Mouse (Mus musculus): ENCODE results near the gene Rrp1.
A peak's percentile ranks its signal among the peaks of the same experiment; 100 is the strongest.
"Not testable (repeated sequence)": the region's sequence is repeated elsewhere in the genome, so short reads cannot be mapped to it uniquely, and the experiment has no call there.

Gene Rrp1

DNA sequence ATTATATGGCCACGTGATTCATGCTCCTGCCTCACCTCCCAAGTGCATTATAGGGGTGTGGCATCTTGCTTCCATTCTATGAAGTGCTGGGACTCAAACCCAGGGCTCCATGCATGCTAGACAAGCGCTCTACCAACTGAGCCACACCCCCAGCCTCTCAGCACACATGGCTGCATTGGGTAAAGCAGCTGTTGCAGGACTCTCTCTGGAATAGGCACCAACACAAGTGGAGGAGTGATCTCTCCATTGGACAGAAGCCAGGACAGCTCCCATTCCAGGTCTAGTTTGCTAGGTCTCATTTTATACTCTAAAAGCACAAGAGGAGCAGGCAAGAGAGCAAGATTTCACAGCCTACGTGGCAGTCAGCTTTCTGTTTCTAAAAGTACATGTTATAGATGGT is 29.3 kb downstream of the Rrp1 start:
- DNase-seq (ENCODE audit: low spot score): no peak

GRCm38 (mm10) chr10:78378516-78378915 is 34.3 kb downstream of the Rrp1 start:
- DNase-seq (ENCODE audit: low spot score): no peak

GRCm38 (mm10) chr10:78372681-78373668 is 39.9 kb downstream of the Rrp1 start:
- no peak for DNase-seq (ENCODE audit: low spot score)

DNA sequence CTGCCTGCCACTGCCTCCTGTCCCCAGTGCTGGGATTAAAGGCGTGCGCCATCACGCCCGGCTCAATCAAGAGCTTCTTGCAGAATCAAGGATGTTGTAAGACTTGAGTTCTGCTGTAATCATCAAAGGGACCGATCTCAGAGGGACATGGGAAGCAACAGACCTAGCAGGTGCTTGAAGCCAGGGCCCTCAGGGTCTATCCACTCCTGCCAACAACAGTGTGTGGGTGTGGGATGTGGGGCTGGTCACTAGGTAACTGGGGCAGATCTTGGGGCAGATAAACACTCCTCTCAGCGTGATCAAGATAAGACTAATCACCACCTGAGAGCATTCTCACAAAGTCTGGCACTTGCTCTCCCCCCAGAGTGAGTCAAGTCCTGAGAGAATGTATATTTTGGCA is 41.1 kb downstream of the Rrp1 start:
- no peak for DNase-seq (ENCODE audit: low spot score)

- DNase-seq (ENCODE audit: low spot score): no peak
These were observed 45.3 kb downstream of the Rrp1 start for GRCm38 (mm10) chr10:78367586-78367985.

GRCm38 (mm10) chr10:78366851-78367312 is 46.0 kb downstream of the Rrp1 start:
- no peak for DNase-seq (ENCODE audit: low spot score)

DNA sequence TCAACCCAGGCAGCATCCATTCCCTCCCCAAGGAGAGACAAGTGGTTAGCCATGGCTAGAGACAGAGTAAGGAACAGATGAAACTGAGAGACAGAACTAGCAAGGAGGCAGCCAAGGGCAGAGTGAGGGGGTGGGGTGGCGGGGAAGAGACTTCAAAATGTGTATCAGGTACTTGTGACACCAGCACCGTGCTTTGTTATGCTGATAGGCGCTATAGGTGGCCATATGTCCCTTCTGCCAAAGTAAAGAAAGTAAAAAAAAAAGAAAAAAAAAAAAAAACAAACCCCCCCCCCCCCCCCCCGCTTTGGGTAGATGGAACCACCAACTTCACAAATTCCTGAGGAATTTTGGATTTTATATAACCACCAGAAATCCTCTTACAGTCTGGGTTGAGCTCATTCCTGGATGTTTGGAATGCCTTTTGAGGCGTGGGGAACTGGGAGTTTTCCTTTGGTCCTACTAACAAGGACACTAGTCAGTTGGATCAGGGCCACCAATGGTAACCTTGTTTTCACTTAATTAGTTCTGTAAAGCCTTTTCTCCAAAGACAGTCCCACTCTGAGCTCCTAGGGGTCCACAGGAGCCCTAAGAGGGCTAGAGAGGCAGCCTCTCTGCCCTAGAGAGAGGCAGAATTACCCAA is 46.5 kb downstream of the Rrp1 start:
- DNase-seq (ENCODE audit: low spot score): no peak

GRCm38 (mm10) chr10:78365555-78365954 is 47.3 kb downstream of the Rrp1 start:
- no peak for DNase-seq (ENCODE audit: low spot score)

DNA sequence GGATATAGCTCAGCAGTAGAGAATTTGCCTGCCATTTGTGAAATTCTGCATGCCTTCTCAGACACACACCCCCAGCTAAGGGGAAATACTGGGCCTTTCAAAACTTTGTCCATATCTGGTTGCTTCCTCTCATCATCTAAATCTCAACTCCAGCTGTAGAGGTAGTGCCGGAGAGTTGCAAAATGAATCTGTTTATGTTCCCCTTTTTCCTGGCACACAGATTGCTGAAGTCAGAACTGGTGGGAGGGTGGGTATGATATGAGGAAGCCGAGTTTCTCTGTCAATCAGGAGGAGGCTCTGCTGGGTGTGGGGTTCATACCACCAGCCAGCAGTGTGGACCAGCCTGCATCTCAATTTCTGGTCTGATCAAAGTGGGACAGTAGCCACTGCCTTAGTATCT is 48.7 kb downstream of the Rrp1 start:
- DNase-seq (ENCODE audit: low spot score): no peak

GRCm38 (mm10) chr10:78363366-78363765 is 49.5 kb downstream of the Rrp1 start:
- no peak for DNase-seq (ENCODE audit: low spot score)

GRCm38 (mm10) chr10:78361951-78362350 is 50.9 kb downstream of the Rrp1 start:
- DNase-seq (ENCODE audit: low spot score): no peak

GRCm38 (mm10) chr10:78360290-78360711 is 52.5 kb downstream of the Rrp1 start:
- no peak for DNase-seq (ENCODE audit: low spot score)

DNA sequence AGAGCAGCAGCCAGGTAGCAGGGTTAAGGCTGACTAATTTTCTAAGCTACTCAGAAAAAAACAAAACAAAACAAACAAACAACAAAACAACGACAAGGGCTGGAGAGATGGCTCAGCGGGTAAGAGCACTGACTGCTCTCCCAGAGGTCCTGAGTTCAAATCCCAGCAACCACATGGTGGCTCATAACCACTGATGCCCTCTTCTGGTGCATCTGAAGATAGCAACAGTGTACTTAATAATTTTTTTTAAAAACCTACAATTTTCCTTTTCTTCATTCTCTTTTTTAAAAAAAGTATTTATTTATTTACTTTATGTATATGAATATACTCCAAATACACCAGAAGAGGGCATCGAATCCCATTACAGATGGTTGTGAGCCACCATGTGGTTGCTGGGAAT is 53.8 kb downstream of the Rrp1 start:
- DNase-seq (ENCODE audit: low spot score): not testable (repeated sequence)

DNA sequence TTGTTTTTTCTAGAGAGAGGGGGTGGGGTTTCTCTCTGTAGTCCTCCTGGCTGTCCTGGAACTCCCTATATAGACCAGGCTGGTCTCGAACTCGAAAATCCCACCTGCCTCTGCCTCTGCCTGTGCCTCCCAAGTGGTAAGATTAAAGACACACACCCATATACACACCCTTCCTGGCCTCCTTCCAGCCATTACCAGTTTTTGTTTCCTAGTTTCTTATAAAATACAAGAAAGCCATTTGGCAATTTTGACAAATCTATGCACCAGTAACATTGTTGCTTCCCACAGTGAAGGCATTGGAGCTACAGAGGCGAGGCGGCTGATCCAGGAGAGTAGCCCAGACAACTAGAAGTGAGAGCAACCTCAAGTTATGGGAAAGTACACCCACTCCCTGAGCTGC is 54.6 kb downstream of the Rrp1 start:
- DNase-seq (ENCODE audit: low spot score): no peak

DNA sequence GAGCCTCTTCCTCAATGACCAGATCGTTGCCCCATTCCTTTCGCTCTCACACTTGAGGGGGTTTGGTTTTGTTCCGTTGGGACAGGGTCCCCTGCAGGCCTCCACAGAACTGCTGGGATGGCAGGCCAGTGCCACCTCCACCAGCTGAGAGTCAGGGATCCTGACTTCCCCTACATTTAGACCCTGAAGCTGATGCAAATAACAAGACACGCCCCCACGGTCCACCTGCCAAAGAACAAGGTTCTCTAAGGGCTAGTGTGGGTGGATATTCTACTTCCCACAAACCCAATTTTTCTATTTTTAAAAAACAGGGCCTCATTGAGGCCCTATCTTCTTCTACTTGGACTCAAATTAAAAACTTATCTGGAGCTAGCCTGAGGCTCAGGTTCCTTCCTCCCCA is 55.1 kb downstream of the Rrp1 start:
- DNase-seq (ENCODE audit: low spot score): no peak

DNA sequence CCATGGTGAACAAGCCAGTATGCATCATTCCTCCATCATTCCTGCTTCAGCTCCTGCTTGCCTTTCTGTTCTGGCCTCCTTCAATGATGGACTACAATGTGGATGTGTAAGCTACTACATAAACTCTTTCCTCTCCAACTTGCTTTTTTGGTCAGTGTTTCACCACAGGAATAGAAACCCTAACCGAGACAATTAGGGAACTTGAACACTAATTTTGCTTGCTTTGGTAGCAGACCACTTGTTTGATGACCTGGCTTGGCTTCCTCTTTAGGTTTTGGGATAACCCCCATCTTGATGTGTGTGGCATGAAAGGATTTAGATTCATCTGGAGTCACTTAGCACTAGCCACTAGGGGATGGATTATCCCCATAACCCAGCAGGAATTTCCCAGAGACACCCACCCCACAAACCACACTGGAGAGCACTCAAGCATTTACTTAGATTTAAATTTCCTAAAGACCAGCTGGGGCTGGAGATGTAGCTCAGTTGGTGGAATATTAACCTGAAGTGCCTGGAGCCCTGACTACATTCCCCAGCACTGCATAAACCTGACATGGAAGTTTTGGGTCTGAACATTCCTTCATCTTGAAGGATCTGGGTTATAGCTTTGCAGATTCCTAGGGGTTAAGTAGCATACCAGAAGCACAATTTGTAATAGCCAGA is 56.8 kb downstream of the Rrp1 start:
- no peak for DNase-seq (ENCODE audit: low spot score)

DNA sequence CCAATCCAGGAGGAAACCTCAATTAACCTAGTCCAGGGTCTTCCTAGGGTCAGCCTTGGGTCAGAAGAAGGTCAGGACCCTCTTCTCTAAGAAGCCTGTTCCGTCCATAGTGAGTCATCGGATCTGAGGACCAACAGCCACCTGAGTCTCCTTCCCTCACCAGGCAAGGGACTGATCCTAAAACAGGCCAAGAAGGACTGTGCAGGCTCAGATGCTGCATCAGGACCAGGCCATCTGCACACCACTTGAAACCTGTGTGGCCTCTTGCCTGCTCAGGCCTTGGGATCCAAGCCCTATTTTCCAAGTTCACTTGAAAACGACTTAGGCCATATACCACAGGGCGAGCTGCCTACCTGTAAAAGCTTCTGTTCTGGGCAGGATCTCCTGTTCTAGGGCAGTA is 59.6 kb downstream of the Rrp1 start:
- peak; percentile 28 for DNase-seq (ENCODE audit: low spot score)

DNA sequence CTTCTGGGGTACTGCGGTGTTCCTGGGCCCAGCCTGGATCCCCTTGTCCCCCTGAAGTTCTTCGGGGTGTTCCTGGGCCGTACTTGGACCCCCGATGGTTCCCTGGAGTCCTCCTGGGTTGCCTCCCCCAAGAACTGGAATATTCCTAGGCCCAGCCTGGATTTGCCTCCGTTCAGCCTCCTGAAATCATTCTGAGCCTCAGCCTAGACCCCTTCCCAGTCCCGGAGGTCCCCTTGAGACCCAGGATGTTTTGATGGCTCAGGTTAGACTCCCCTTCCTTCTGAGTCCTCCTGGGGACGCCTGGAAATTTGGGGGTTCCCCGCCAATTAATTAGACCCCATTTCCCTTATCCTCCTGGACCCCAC is 60.2 kb downstream of the Rrp1 start:
- DNase-seq (ENCODE audit: low spot score): no peak

DNA sequence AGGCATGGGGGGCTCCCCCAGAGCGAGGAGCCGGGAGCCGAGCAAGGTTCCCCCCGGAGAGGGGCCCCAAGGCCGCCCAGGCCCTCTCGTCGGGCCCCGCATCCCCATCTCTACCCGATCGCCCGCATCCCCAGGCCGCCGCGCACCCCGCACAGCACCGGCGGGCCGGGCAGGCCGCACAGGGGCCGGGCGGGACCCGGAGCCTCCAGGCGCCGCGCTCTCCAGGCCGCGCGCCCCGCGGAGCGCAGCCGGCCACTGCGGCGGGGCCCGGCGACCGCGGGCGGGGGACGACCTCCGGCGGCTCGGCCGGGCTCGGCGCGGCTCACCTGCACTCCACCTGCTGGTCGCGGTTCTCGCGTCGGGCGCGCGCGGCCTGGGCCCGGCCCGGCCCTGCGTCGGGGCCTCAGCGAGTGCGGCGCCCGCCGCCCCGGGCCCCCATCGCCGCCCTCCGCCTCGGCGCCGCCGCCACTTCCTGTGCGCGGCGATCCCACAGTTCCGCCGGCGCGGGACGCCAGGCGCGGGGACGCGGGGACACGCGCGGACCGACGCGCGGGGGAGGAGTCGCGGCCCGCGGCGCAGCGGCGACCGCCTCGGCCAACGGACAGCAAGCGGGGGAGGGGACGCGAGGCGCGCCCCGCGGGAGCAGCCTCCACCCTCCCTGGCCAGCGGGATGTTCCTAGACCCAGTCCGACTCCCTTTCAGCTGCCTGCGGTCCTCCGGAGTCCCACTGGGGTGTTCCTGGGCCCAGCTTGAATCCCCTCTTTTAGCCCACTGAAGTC is 60.8 kb downstream of the Rrp1 start, which contains the start of gene Agpat3:
Gene Agpat3, minus strand, starts transcription at position 603 of the 779 bp plus-strand sequence.
- peak; percentile 63 for DNase-seq (ENCODE audit: low spot score)

DNA sequence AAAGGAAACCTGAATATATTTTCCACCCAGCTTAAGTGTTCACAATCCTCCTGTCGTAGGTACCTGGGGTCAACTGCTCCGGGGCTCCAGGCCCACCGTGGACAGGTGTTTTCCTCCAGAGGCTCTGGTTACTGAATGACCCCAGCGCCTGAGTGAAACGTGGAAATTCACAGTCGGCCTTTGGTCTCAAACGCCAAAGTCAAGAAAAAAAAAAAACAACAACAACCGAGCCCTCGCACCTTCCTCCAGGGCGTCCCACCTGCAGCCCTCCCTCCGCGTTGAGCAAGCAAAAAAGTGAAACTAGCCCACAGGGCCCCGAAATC is 61.3 kb downstream of the Rrp1 start:
- DNase-seq (ENCODE audit: low spot score): peak; percentile 14

GRCm38 (mm10) chr10:78350796-78351556 is 61.9 kb downstream of the Rrp1 start:
- peak; percentile 18 for DNase-seq (ENCODE audit: low spot score)

Data from embryo, embryonic 10.5 days (tissue).